10 mouse cellular contexts compared by ENCODE assay signal in genomic region chr7:30453327-30453726, GRCm38 (mm10). TPM values are rescaled to one million over a fixed set of nuclear protein-coding genes. Genes with fewer than 3 reads are reported as not detected.
DNase-seq lines count a peak whose midpoint lies in the region; ATAC-seq lines count a peak whose summit lies in the region.
"Had no signal": no experiment of that assay in that cellular context is flagged by ENCODE, and none has a peak within 500 bp of the region (broad histone marks: within the 10 kb centered on the region; RNA-seq: fewer than 3 reads in every experiment).

No protein-coding gene starts in this region.

- H3K4me1 ChIP-seq in forebrain, embryonic 13.5 days, result peaks cover 31% of the 10 kb centered on the region
- H3K4me1 ChIP-seq in forebrain, embryonic 11.5 days (replicated peaks; ENCODE audit: control insufficient read depth, insufficient read depth, low read length), result peaks cover 14% of the 10 kb centered on the region
- H3K4me1 ChIP-seq in neural tube, embryonic 11.5 days (ENCODE audit: control insufficient read depth, insufficient read depth, low read length), result peaks cover 11% of the 10 kb centered on the region
- H3K4me1 ChIP-seq in liver, embryonic 16.5 days (ENCODE audit: control insufficient read depth, low read depth, low read length), result peaks cover 7% of the 10 kb centered on the region

- no peak overlapping the region for H3K4me3 ChIP-seq in forebrain, embryonic 13.5 days
- no peak overlapping the region for H3K4me3 ChIP-seq in forebrain, embryonic 11.5 days (ENCODE audit: low read depth, low read length)
- H3K4me3 ChIP-seq in neural tube, embryonic 11.5 days (ENCODE audit: low read depth, low read length), result no peak overlapping the region
- H3K4me3 ChIP-seq in liver, embryonic 16.5 days (ENCODE audit: low read depth, low read length), result no peak overlapping the region
- H3K4me3 ChIP-seq: erythroblast, embryonic 14.5 days had no signal

- no peak overlapping the region for H3K9ac ChIP-seq in forebrain, embryonic 13.5 days
- no peak overlapping the region for H3K9ac ChIP-seq in forebrain, embryonic 11.5 days (ENCODE audit: low read length)
- H3K9ac ChIP-seq in neural tube, embryonic 11.5 days (ENCODE audit: low read length), result no peak overlapping the region
- H3K9ac ChIP-seq in liver, embryonic 16.5 days (ENCODE audit: low read depth, low read length), result no peak overlapping the region

- H3K4me2 ChIP-seq in forebrain, embryonic 13.5 days, result peak overlapping the region; percentile 10; the same call in 1 of the 2 replicates
- H3K4me2 ChIP-seq in forebrain, embryonic 11.5 days (ENCODE audit: low read depth, low read length, severe bottlenecking), result no peak overlapping the region
- H3K4me2 ChIP-seq in neural tube, embryonic 11.5 days (ENCODE audit: low read depth), result 0 out of 2 replicates have a peak overlapping the region, but pooled peaks have one; percentile 33
- H3K4me2 ChIP-seq in liver, embryonic 16.5 days (ENCODE audit: low read depth, low read length), result peak overlapping the region; percentile 41

- no peak for ATAC-seq in forebrain, embryonic 13.5 days
- no peak for ATAC-seq in forebrain, embryonic 11.5 days (replicated peaks; ENCODE audit: low FRiP score)
- ATAC-seq in neural tube, embryonic 11.5 days (ENCODE audit: insufficient read depth, low FRiP score, low TSS enrichment), result no peak
- ATAC-seq in liver, embryonic 16.5 days (ENCODE audit: low read depth), result no peak
- no peak for ATAC-seq in cerebellum, adult (ENCODE audit: insufficient number of reproducible peaks, low FRiP score, low TSS enrichment)

- DNase-seq in forebrain, embryonic 11.5 days (ENCODE audit: low spot score), result no peak
- DNase-seq in neural tube, embryonic 11.5 days (ENCODE audit: low spot score), result no peak
- no peak for DNase-seq in neural tube, embryonic 10.5 days (ENCODE audit: extremely low spot score, low spot score)
- no peak for DNase-seq in gastrocnemius, adult 18-20 months (ENCODE audit: low spot score)
- no peak for DNase-seq in Muller cell, postnatal 12 days (ENCODE audit: inconsistent ontology term)

- no peaks in the 10 kb centered on the region for H3K36me3 ChIP-seq in forebrain, embryonic 13.5 days (ENCODE audit: poor library complexity, severe bottlenecking)
- no peaks in the 10 kb centered on the region for H3K36me3 ChIP-seq in forebrain, embryonic 11.5 days (ENCODE audit: control insufficient read depth, insufficient read depth, low read length)
- H3K36me3 ChIP-seq in neural tube, embryonic 11.5 days (ENCODE audit: control insufficient read depth, insufficient read depth, low read length), result no peaks in the 10 kb centered on the region
- H3K36me3 ChIP-seq in liver, embryonic 16.5 days (ENCODE audit: control insufficient read depth, insufficient read depth), result no peaks in the 10 kb centered on the region

- WGBS in forebrain, embryonic 13.5 days, result 9% methylated on average over 25 of the region's 25 CpGs
- 15% methylated on average over 25 of the region's 25 CpGs for WGBS in forebrain, embryonic 11.5 days
- WGBS in neural tube, embryonic 11.5 days, result 18% methylated on average over 25 of the region's 25 CpGs
- 15% methylated on average over 25 of the region's 25 CpGs for WGBS in liver, embryonic 16.5 days (ENCODE audit: insufficient replicate concordance)

- no peaks in the 10 kb centered on the region for H3K9me3 ChIP-seq in forebrain, embryonic 13.5 days (replicated peaks)
- no peaks in the 10 kb centered on the region for H3K9me3 ChIP-seq in forebrain, embryonic 11.5 days (ENCODE audit: control insufficient read depth, low read length)
- no peaks in the 10 kb centered on the region for H3K9me3 ChIP-seq in neural tube, embryonic 11.5 days (ENCODE audit: control insufficient read depth, low read length)
- H3K9me3 ChIP-seq in liver, embryonic 16.5 days (replicated peaks; ENCODE audit: control insufficient read depth, low read length), result no peaks in the 10 kb centered on the region

- H3K27ac ChIP-seq in forebrain, embryonic 13.5 days, result no peak overlapping the region
- H3K27ac ChIP-seq in forebrain, embryonic 11.5 days (ENCODE audit: low read depth, low read length), result no peak overlapping the region
- H3K27ac ChIP-seq in neural tube, embryonic 11.5 days (ENCODE audit: low read depth, low read length), result no peak overlapping the region
- no peak overlapping the region for H3K27ac ChIP-seq in liver, embryonic 16.5 days (ENCODE audit: low read length)

- H3K27me3 ChIP-seq in forebrain, embryonic 13.5 days, result peaks cover 76% of the 10 kb centered on the region
- H3K27me3 ChIP-seq in forebrain, embryonic 11.5 days (ENCODE audit: control insufficient read depth, insufficient read depth, low read length), result peaks cover 59% of the 10 kb centered on the region
- H3K27me3 ChIP-seq in neural tube, embryonic 11.5 days (ENCODE audit: control insufficient read depth, insufficient read depth, low read length), result peaks cover 58% of the 10 kb centered on the region
- H3K27me3 ChIP-seq in liver, embryonic 16.5 days (ENCODE audit: control insufficient read depth, insufficient read depth, low read depth, low read length), result peaks cover 55% of the 10 kb centered on the region

RNA-seq across cellular contexts. Expression of gene Kirrel2, which starts 4.2 kb away (rescaled TPM):
- 0.36 and 0.65 TPM in 2 replicates for polyA plus RNA-seq in forebrain, embryonic 13.5 days (2015; fragmentation: Nextera tagmentation; extraction: Ambion mirVana)
- polyA plus RNA-seq in forebrain, embryonic 11.5 days (2014; fragmentation: Nextera tagmentation; extraction: Ambion mirVana), result 0.55 and 0.61 TPM in 2 replicates
- polyA plus RNA-seq in neural tube, embryonic 11.5 days (2014; fragmentation: Nextera tagmentation; extraction: Ambion mirVana), result 19.0 and 19.6 TPM in 2 replicates
- 0.12 and 0.23 TPM in 2 replicates for polyA plus RNA-seq in liver, embryonic 16.5 days (2015; fragmentation: Nextera tagmentation; extraction: Ambion mirVana)
- not detected for total RNA-seq in gastrocnemius, adult 18-20 months (2021)

RNA-seq across cellular contexts. Expression of gene Nphs1, which starts 4.8 kb away (rescaled TPM):
- 0.15 and 0.18 TPM in 2 replicates for polyA plus RNA-seq in forebrain, embryonic 13.5 days (2015; fragmentation: Nextera tagmentation; extraction: Ambion mirVana)
- 0.21 and 0.24 TPM in 2 replicates for polyA plus RNA-seq in forebrain, embryonic 11.5 days (2014; fragmentation: Nextera tagmentation; extraction: Ambion mirVana)
- polyA plus RNA-seq in neural tube, embryonic 11.5 days (2014; fragmentation: Nextera tagmentation; extraction: Ambion mirVana), result 1.8 and 3.4 TPM in 2 replicates
- 0.09 and 0.19 TPM in 2 replicates for polyA plus RNA-seq in liver, embryonic 16.5 days (2015; fragmentation: Nextera tagmentation; extraction: Ambion mirVana)
- not detected for total RNA-seq in gastrocnemius, adult 18-20 months (2021)
- total RNA-seq: gastrocnemius, postnatal 4 days had no signal
- polyA plus RNA-seq: erythroblast, embryonic 14.5 days had no signal

RNA-seq across cellular contexts. Expression of gene Aplp1, which starts 8.0 kb away (rescaled TPM):
- 306 and 329 TPM in 2 replicates for polyA plus RNA-seq in forebrain, embryonic 13.5 days (2015; fragmentation: Nextera tagmentation; extraction: Ambion mirVana)
- polyA plus RNA-seq in forebrain, embryonic 11.5 days (2014; fragmentation: Nextera tagmentation; extraction: Ambion mirVana), result 99.2 and 108 TPM in 2 replicates
- polyA plus RNA-seq in neural tube, embryonic 11.5 days (2014; fragmentation: Nextera tagmentation; extraction: Ambion mirVana), result 150 and 165 TPM in 2 replicates
- 4.2 and 4.4 TPM in 2 replicates for polyA plus RNA-seq in liver, embryonic 16.5 days (2015; fragmentation: Nextera tagmentation; extraction: Ambion mirVana)
- total RNA-seq in gastrocnemius, adult 18-20 months (2021), result 1 to 10 TPM in 1 of 2 experiments, under 1 TPM in 1; 0.82 to 1.4 TPM

RNA-seq across cellular contexts. Expression of gene Nfkbid, which starts 31.8 kb away (rescaled TPM):
- polyA plus RNA-seq in forebrain, embryonic 13.5 days (2015; fragmentation: Nextera tagmentation; extraction: Ambion mirVana), result 1.3 and 1.6 TPM in 2 replicates
- 1.3 and 1.6 TPM in 2 replicates for polyA plus RNA-seq in forebrain, embryonic 11.5 days (2014; fragmentation: Nextera tagmentation; extraction: Ambion mirVana)
- polyA plus RNA-seq in neural tube, embryonic 11.5 days (2014; fragmentation: Nextera tagmentation; extraction: Ambion mirVana), result 0.84 and 0.99 TPM in 2 replicates
- polyA plus RNA-seq in liver, embryonic 16.5 days (2015; fragmentation: Nextera tagmentation; extraction: Ambion mirVana), result 1.4 and 1.7 TPM in 2 replicates
- total RNA-seq in gastrocnemius, adult 18-20 months (2021), result under 1 TPM in 1 of 2 experiments, not detected in 1; 0.11 TPM

RNA-seq across cellular contexts. Expression of gene Hcst, which starts 33.7 kb away (rescaled TPM):
- 0.88 TPM in 1 of 2 replicates, not detected in the other for polyA plus RNA-seq in forebrain, embryonic 13.5 days (2015; fragmentation: Nextera tagmentation; extraction: Ambion mirVana)
- 1.0 TPM in 1 of 2 replicates, not detected in the other for polyA plus RNA-seq in forebrain, embryonic 11.5 days (2014; fragmentation: Nextera tagmentation; extraction: Ambion mirVana)
- polyA plus RNA-seq in neural tube, embryonic 11.5 days (2014; fragmentation: Nextera tagmentation; extraction: Ambion mirVana), result not detected in 2 replicates
- polyA plus RNA-seq in liver, embryonic 16.5 days (2015; fragmentation: Nextera tagmentation; extraction: Ambion mirVana), result 7.2 and 7.8 TPM in 2 replicates
- total RNA-seq in gastrocnemius, adult 18-20 months (2021), result not detected
- polyA plus RNA-seq: erythroblast, embryonic 14.5 days had no signal

Comparison
In these comparisons a context has a peak if more than half of its experiments do, and no peak if none do; other contexts are left out.
1. RNA of gene Kirrel2, which starts 4.2 kb away (polyA plus RNA-seq): 19.0 to 19.6 TPM in neural tube, embryonic 11.5 days; 0.55 to 0.61 TPM in forebrain, embryonic 11.5 days, 0.36 to 0.65 TPM in forebrain, embryonic 13.5 days and 0.12 to 0.23 TPM in liver, embryonic 16.5 days; every median in the first group is over 10 times any median in the second.
2. RNA of gene Aplp1, which starts 8.0 kb away (polyA plus RNA-seq): 306 to 329 TPM in forebrain, embryonic 13.5 days, 150 to 165 TPM in neural tube, embryonic 11.5 days and 99.2 to 108 TPM in forebrain, embryonic 11.5 days; 4.2 to 4.4 TPM in liver, embryonic 16.5 days; every median in the first group is over 10 times any median in the second.